Mouse (Mus musculus) lung, embryonic 15.5 days (tissue): ENCODE data around the gene Gm21992. TPM values are rescaled to one million over a fixed set of nuclear protein-coding genes. Genes with fewer than 3 reads are reported as not detected.

Experiments
- ATAC-seq: fragments of 200-750 bp; cut with Nextera tagmentation; 2 replicates; pipeline ENCODE4 v1.8.0; 2017; ENCODE audit warnings: moderate number of reproducible peaks, borderline replicate concordance; ENCODE audit not compliant: low FRiP score, low TSS enrichment; ENCODE audit errors: extremely low read depth
- H3K27ac ChIP-seq: fragments of 300-500 bp; sonication (generic); 2 replicates; pipeline ENCODE4 v1.5.1; 2015; ENCODE audit warnings: moderate library complexity, mild to moderate bottlenecking, inconsistent platforms
- H3K27me3 ChIP-seq: fragments of 300-500 bp; sonication (generic); 2 replicates; pipeline ENCODE4 v1.6.1; 2015; ENCODE audit warnings: inconsistent platforms
- H3K36me3 ChIP-seq: fragments of 300-500 bp; sonication (generic); 2 replicates; pipeline ENCODE4 v1.6.1; 2015; ENCODE audit warnings: inconsistent platforms
- H3K4me1 ChIP-seq: fragments of 300-500 bp; sonication (generic); 2 replicates; pipeline ENCODE4 v1.6.1; 2015; ENCODE audit warnings: inconsistent platforms
- H3K4me2 ChIP-seq: fragments of 300-500 bp; sonication (generic); 2 replicates; pipeline ENCODE4 v1.6.1; 2015; ENCODE audit warnings: inconsistent platforms, mild to moderate bottlenecking, moderate library complexity
- H3K4me3 ChIP-seq: fragments of 300-500 bp; sonication (generic); 2 replicates; pipeline ENCODE4 v1.5.1; 2015; ENCODE audit warnings: mild to moderate bottlenecking, inconsistent platforms
- H3K9ac ChIP-seq: fragments of 300-500 bp; sonication (generic); 2 replicates; pipeline ENCODE4 v1.6.1; 2015; ENCODE audit warnings: inconsistent platforms
- H3K9me3 ChIP-seq: fragments of 300-500 bp; sonication (generic); 2 replicates; pipeline ENCODE4 v1.6.1; 2016; ENCODE audit warnings: inconsistent platforms
- WGBS: fragments of 180-500 bp; shearing (Covaris S2); methylation state at CpG from one replicate; pipeline ENCODE4 v1.1.7; 2015; 5-methylcytosine and 5-hydroxymethylcytosine counted together
- polyA plus RNA-seq: library from polyadenylated mRNA; unstranded; fragments of >200 nt; fragmentation: Nextera tagmentation; extraction: Ambion mirVana; gene quantifications from 2 replicates; pipeline ENCODE4 v1.2.1, GENCODE M21; 2015

The Gm21992 gene
- polyA plus RNA-seq: 21.3 and 32.8 TPM in 2 replicates

DNA sequence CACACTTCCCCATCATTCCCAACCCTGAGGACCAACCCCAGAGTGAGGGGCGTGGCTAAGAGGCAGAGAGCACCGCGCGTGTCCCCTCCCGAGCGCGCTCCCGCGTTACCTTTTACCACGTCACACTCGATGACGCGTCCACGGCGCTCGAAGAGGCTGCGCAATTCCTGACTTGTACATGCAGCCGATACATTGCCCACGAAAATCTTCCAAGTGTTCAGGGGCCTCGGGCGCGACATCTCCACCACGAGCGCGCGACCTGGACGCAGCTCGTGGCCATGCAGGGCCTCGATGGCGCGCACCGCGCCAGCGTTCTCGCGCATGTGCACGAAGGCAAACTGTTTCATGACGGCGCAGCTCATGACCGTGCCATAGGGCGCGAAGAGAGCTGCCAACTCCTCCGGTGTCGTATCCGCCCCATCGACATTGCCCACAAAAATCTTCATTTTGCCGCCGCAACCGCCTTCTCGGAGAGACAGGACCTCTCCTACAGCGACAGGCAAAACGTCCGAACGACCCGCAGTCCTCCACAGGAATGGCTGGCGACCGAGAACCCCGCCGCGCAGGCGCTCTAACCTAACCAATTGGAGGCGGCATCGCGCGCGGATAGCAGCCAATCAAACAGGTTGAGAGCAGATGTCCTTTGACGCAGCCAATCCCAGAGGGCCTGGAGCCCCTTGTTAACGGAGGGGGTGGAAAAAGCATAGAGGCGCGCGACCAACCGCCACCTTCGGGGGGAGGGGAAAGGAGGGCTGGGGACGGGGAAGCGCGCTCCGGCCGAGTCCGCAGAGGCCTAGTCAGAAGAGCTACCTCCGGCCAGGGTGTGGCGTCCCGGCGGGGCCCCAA, at the start of gene Gm21992, which contains the start of gene Rbm14:
Gm21992 (minus strand) TSS at position 550 of the 846 bp plus-strand sequence.
Rbm14 (minus strand) TSS at position 572 of the 846 bp plus-strand sequence.
- Histone ChIP-seq H3K4me1 (peaks cover 15% of the 10 kb centered on the region), H3K4me2 (peak within 1 kb of the TSS; percentile 73), H3K27me3 (no peaks in the 10 kb centered on the region), H3K36me3 (no peaks in the 10 kb centered on the region; the same call in 1 of the 2 replicates), H3K9me3 (no peaks in the 10 kb centered on the region), H3K4me3 (peak within 1 kb of the TSS; percentile 72), H3K9ac (peak within 1 kb of the TSS; percentile 83), H3K27ac (peak within 1 kb of the TSS; percentile 96)
- WGBS: under 1% methylated on average over 83 of the region's 83 CpGs
- ATAC-seq: peak; percentile 98

GRCm38 (mm10) chr19:4859081-4859480, 47.7 kb upstream of the Gm21992 start:
- 49% methylated on average over 6 of the region's 6 CpGs for WGBS
- Histone ChIP-seq H3K4me3 (no peak overlapping the region), H3K9me3 (no peaks in the 10 kb centered on the region), H3K27me3 (peaks cover 17% of the 10 kb centered on the region; the same call in 1 of the 2 replicates), H3K36me3 (no peaks in the 10 kb centered on the region), H3K27ac (no peak overlapping the region), H3K4me1 (peaks cover 10% of the 10 kb centered on the region), H3K9ac (no peak overlapping the region), H3K4me2 (no peak overlapping the region)
- ATAC-seq: peak; percentile 21; the same call in 1 of the 2 replicates

DNA sequence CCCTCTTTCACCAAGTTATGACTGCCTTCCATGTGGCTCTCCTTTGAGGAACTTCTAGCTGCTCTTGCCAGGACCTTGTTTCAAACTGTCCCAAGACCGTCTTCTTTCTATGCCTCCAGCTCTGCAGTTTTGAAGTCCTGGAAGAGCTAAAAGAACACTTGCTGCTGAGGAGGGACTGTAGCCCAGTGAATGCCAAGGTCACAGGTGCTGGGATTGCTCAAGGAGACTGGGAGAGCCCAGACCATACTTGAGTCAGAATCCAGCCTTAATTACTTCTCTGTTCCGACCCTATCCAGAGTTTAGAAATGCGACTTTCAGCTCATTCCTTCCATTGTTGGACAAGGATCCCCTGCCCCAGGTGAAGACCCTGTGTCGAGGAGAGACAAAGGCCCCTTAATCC, 44.5 kb upstream of the Gm21992 start:
- ATAC-seq: no peak
- Histone ChIP-seq H3K9ac (no peak overlapping the region), H3K9me3 (no peaks in the 10 kb centered on the region), H3K4me2 (no peak overlapping the region), H3K27ac (no peak overlapping the region), H3K4me3 (no peak overlapping the region), H3K36me3 (no peaks in the 10 kb centered on the region), H3K4me1 (peaks cover 10% of the 10 kb centered on the region), H3K27me3 (peaks cover 23% of the 10 kb centered on the region; the same call in 1 of the 2 replicates)
- WGBS: 68% methylated on average over 4 of the region's 4 CpGs

- WGBS: 3% methylated on average over 14 of the region's 14 CpGs
- Histone ChIP-seq H3K4me2 (peak overlapping the region; percentile 95), H3K9me3 (no peaks in the 10 kb centered on the region), H3K36me3 (no peaks in the 10 kb centered on the region), H3K27ac (no peak overlapping the region), H3K27me3 (peaks cover 23% of the 10 kb centered on the region; the same call in 1 of the 2 replicates), H3K4me1 (peaks cover 10% of the 10 kb centered on the region), H3K4me3 (peak overlapping the region; percentile 51), H3K9ac (peak overlapping the region; percentile 52)
- ATAC-seq: 0 out of 2 replicates have a peak, but pooled peaks have one; percentile 19
Observed at GRCm38 (mm10) chr19:4855470-4855820, 44.0 kb upstream of the Gm21992 start.

GRCm38 (mm10) chr19:4854552-4855469, 43.4 kb upstream of the Gm21992 start, which contains the start of gene Ctsf:
TSS of gene Ctsf (plus strand) at chr19:4855130.
- peak within 1 kb of the TSS; percentile 95 for H3K4me2 ChIP-seq
- H3K36me3 ChIP-seq: no peaks in the 10 kb centered on the region
- ATAC-seq: peak; percentile 89; the same call in 1 of the 2 replicates
- WGBS: 3% methylated on average over 45 of the region's 45 CpGs
- H3K9ac ChIP-seq: peak within 1 kb of the TSS; percentile 52
- peaks cover 10% of the 10 kb centered on the region for H3K4me1 ChIP-seq
- H3K27me3 ChIP-seq: peaks cover 23% of the 10 kb centered on the region; the same call in 1 of the 2 replicates
- no peak within 1 kb of the TSS for H3K27ac ChIP-seq
- no peaks in the 10 kb centered on the region for H3K9me3 ChIP-seq
- peak within 1 kb of the TSS; percentile 51 for H3K4me3 ChIP-seq

GRCm38 (mm10) chr19:4850281-4850680, 38.9 kb upstream of the Gm21992 start:
- Histone ChIP-seq H3K4me1 (peaks cover 7% of the 10 kb centered on the region), H3K9ac (no peak overlapping the region), H3K4me2 (no peak overlapping the region), H3K4me3 (no peak overlapping the region), H3K27ac (no peak overlapping the region), H3K36me3 (no peaks in the 10 kb centered on the region), H3K9me3 (no peaks in the 10 kb centered on the region), H3K27me3 (peaks cover 22% of the 10 kb centered on the region; the same call in 1 of the 2 replicates)
- WGBS: 42% methylated on average over 5 of the region's 5 CpGs
- no peak for ATAC-seq

GRCm38 (mm10) chr19:4849800-4850199, 38.4 kb upstream of the Gm21992 start:
- Histone ChIP-seq H3K27ac (no peak overlapping the region), H3K9me3 (no peaks in the 10 kb centered on the region), H3K4me1 (peaks cover 5% of the 10 kb centered on the region; the same call in 1 of the 2 replicates), H3K4me2 (no peak overlapping the region), H3K27me3 (peaks cover 21% of the 10 kb centered on the region; the same call in 1 of the 2 replicates), H3K36me3 (no peaks in the 10 kb centered on the region), H3K9ac (no peak overlapping the region), H3K4me3 (no peak overlapping the region)
- no peak for ATAC-seq
- 51% methylated on average over 4 of the region's 4 CpGs for WGBS

DNA sequence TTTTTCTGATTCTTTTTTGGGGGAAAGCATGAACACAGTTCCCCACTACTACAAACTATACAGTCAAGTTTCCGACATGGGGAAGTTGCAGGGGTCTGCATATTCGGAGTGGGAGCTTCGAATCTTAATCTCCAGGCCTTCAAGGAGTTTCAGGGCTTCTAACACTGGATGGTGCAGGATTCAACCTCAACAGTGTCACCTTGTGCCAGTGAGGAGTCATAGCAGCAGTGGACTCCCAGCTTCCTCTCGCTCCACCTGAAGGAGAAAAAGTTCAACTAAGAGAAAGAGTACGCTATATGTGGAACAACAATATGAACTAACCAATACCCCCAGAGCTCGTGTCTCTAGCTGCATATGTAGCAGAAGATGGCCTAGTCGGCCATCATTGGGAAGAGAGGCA, 36.1 kb upstream of the Gm21992 start:
- H3K27ac ChIP-seq: no peak overlapping the region
- no peak overlapping the region for H3K4me3 ChIP-seq
- WGBS: 30% methylated on average over 7 of the region's 7 CpGs
- H3K9ac ChIP-seq: no peak overlapping the region
- H3K9me3 ChIP-seq: no peaks in the 10 kb centered on the region
- ATAC-seq: no peak
- no peaks in the 10 kb centered on the region for H3K4me1 ChIP-seq
- no peak overlapping the region for H3K4me2 ChIP-seq
- H3K36me3 ChIP-seq: no peaks in the 10 kb centered on the region
- H3K27me3 ChIP-seq: peaks cover 7% of the 10 kb centered on the region; the same call in 1 of the 2 replicates

DNA sequence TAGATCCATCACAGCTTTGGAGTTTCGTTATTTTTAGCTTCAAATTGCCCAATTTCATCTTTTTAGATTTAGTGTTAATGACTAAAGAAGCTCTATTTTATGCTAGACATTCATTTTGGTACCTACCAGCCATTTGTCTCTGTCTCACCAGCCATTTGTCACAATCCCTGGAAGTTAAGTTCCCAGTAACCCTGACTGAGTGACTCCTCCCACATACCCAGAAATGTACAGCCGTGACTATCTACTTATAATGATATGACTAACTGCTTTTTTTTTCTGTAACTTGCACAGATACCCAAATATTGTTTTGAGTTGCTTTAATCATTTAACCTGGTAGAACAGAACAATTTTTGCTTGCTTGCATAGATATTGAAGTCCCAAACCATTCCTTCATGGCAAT, 34.4 kb upstream of the Gm21992 start:
- no peak for ATAC-seq
- Histone ChIP-seq H3K9me3 (no peaks in the 10 kb centered on the region), H3K36me3 (no peaks in the 10 kb centered on the region), H3K27me3 (peaks cover 13% of the 10 kb centered on the region; the same call in 1 of the 2 replicates), H3K4me3 (no peak overlapping the region), H3K4me2 (no peak overlapping the region), H3K27ac (no peak overlapping the region), H3K4me1 (no peaks in the 10 kb centered on the region), H3K9ac (no peak overlapping the region)
- 52% methylated on average over 2 of the region's 2 CpGs for WGBS

GRCm38 (mm10) chr19:4842611-4843010, 31.2 kb upstream of the Gm21992 start:
- no peak overlapping the region for H3K4me2 ChIP-seq

DNA sequence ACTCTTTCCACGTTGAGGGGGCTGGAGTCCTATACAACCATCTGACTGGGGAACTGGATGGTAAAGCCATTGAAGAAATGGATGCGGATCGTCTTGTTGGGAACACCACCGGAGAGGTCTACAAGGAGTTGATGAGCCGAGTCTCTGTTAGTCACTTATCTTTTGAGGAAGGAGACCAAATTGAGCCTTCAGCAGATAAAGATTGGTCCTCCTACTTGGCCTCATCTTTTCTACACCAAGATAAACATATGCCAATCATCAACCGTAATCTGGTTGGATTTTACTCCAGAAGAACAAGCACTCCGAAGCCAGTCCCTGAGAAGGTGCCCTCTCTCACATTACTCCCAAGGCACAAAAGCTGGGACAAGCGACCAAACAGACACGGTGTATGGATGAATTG, 29.4 kb upstream of the Gm21992 start:
- Histone ChIP-seq H3K36me3 (no peaks in the 10 kb centered on the region), H3K27ac (no peak overlapping the region), H3K4me1 (peaks cover 5% of the 10 kb centered on the region; the same call in 1 of the 2 replicates), H3K9ac (no peak overlapping the region), H3K4me3 (no peak overlapping the region), H3K4me2 (no peak overlapping the region), H3K27me3 (peaks cover 16% of the 10 kb centered on the region), H3K9me3 (no peaks in the 10 kb centered on the region)
- no peak for ATAC-seq
- 79% methylated on average over 9 of the region's 9 CpGs for WGBS

More at GRCm38 (mm10) chr19:4842611-4843010, 31.2 kb upstream of the Gm21992 start:
- H3K36me3 ChIP-seq: no peaks in the 10 kb centered on the region
- 52% methylated on average over 2 of the region's 2 CpGs for WGBS
- ATAC-seq: no peak
- no peak overlapping the region for H3K9ac ChIP-seq
- H3K4me3 ChIP-seq: no peak overlapping the region
- peaks cover 20% of the 10 kb centered on the region for H3K27me3 ChIP-seq
- H3K27ac ChIP-seq: no peak overlapping the region
- H3K9me3 ChIP-seq: no peaks in the 10 kb centered on the region
- H3K4me1 ChIP-seq: peaks cover 5% of the 10 kb centered on the region; the same call in 1 of the 2 replicates
